Mouse (Mus musculus): ENCODE results near the gene Tex36. TPM values are rescaled to one million over a fixed set of nuclear protein-coding genes. Genes with fewer than 3 reads are reported as not detected.

Tex36 gene
- total and polyA plus RNA-seq, 2 experiments from 2014 or later = not detected

- H3K9ac ChIP-seq (replicated peaks; ENCODE audit: low read depth, low read length) = no peak overlapping the region
- no peaks in the 10 kb centered on the region for H3K27me3 ChIP-seq (ENCODE audit: control insufficient read depth, insufficient read depth, low read length)
- no peaks in the 10 kb centered on the region for H3K4me1 ChIP-seq (ENCODE audit: control insufficient read depth, insufficient read depth)
- no peak for ATAC-seq (ENCODE audit: insufficient read depth, low read depth)
- H3K27ac ChIP-seq (ENCODE audit: low read depth) = no peak overlapping the region
- no peak for DNase-seq (ENCODE audit: low spot score)
- H3K4me2 ChIP-seq (ENCODE audit: low read depth, low read length) = no peak overlapping the region
- no peaks in the 10 kb centered on the region for H3K36me3 ChIP-seq (replicated peaks; ENCODE audit: control insufficient read depth, insufficient read depth, low read length)
- H3K4me3 ChIP-seq (ENCODE audit: low read depth, low read length) = no peak overlapping the region
- no peak for TF ChIP-seq CTCF (IDR thresholded peaks at IDR 0.05; ENCODE audit: low read depth)
- no peak for TF ChIP-seq EP300 (IDR thresholded peaks at IDR 0.05; ENCODE audit: low read depth)
- WGBS = 81% methylated on average over 13 of the region's 13 CpGs
- no peaks in the 10 kb centered on the region for H3K9me3 ChIP-seq (replicated peaks; ENCODE audit: control insufficient read depth, low read length)
Observed at GRCm38 (mm10) chr7:133607883-133608575, 6.1 kb upstream of the Tex36 start.

DNA sequence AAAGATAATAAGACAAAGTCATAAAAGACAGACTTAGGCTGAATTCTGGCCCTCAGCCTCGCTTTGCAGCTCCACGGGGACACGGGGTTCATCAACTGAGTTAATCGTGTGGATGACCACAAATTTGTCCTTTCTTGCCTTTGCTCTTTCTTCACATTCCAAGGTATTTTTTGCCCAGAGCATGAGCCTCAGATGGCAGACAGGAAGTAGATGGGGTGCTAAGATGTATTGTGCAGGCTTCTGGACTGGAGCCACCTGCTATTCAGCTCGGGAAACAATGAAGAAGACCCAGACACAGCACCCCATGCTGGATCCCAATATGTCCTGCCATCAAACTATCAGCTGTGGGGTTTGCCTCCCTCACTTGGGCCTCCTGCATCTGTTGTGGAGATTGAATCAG is 5.4 kb upstream of the Tex36 start:
- 67% methylated on average over 5 of the region's 5 CpGs for WGBS
- Histone ChIP-seq H3K4me2 (ENCODE audit: low read depth, low read length) (no peak overlapping the region), H3K4me1 (ENCODE audit: control insufficient read depth, insufficient read depth) (no peaks in the 10 kb centered on the region), H3K27ac (ENCODE audit: low read depth) (no peak overlapping the region), H3K4me3 (ENCODE audit: low read depth, low read length) (no peak overlapping the region), H3K27me3 (ENCODE audit: control insufficient read depth, insufficient read depth, low read length) (no peaks in the 10 kb centered on the region), H3K36me3 (replicated peaks; ENCODE audit: control insufficient read depth, insufficient read depth, low read length) (no peaks in the 10 kb centered on the region), H3K9ac (replicated peaks; ENCODE audit: low read depth, low read length) (no peak overlapping the region), H3K9me3 (replicated peaks; ENCODE audit: control insufficient read depth, low read length) (no peaks in the 10 kb centered on the region)
- DNase-seq (ENCODE audit: low spot score) = no peak
- TF ChIP-seq EP300 (IDR thresholded peaks at IDR 0.05; ENCODE audit: low read depth) = no peak
- no peak for TF ChIP-seq CTCF (IDR thresholded peaks at IDR 0.05; ENCODE audit: low read depth)
- ATAC-seq (ENCODE audit: insufficient read depth, low read depth) = no peak

DNA sequence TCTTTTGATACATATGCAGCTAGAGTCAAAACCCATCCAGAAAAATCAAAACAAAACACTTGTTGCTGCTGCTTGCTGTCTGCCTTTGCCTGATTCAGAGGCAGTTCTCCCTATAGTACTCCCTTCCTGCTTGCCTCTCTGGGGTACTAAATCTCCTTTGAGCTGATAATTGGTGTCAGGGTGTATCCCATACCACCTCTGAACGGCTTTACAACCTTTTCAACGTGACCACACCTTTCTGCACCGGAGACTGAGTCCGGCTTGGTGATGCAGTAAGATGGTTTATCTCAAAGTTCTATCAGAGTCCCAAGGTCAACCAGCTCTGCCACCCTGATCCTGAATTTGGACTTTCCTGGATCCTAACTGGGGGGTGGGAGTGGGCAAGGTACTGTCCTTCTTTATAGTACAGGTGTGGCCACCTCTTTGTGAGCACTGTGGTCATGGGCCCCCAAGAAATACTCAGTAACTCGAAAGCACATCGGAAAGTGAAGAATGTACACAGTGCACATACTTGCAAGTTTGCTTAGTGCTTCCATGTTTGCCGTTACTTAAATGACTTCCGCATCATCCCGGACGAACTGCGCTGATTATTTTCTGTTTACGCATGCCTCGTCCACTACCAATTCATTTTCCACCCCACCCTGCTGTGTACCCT is 2.6 kb upstream of the Tex36 start:
- Histone ChIP-seq H3K4me3 (ENCODE audit: low read depth, low read length) (no peak overlapping the region), H3K27ac (ENCODE audit: low read depth) (no peak overlapping the region), H3K4me2 (ENCODE audit: low read depth, low read length) (no peak overlapping the region), H3K36me3 (replicated peaks; ENCODE audit: control insufficient read depth, insufficient read depth, low read length) (no peaks in the 10 kb centered on the region), H3K9ac (replicated peaks; ENCODE audit: low read depth, low read length) (no peak overlapping the region), H3K9me3 (replicated peaks; ENCODE audit: control insufficient read depth, low read length) (no peaks in the 10 kb centered on the region), H3K4me1 (ENCODE audit: control insufficient read depth, insufficient read depth) (no peaks in the 10 kb centered on the region), H3K27me3 (ENCODE audit: control insufficient read depth, insufficient read depth, low read length) (no peaks in the 10 kb centered on the region)
- no peak for ATAC-seq (ENCODE audit: insufficient read depth, low read depth)
- DNase-seq (ENCODE audit: low spot score) = no peak
- TF ChIP-seq EP300 (IDR thresholded peaks at IDR 0.05; ENCODE audit: low read depth) = no peak
- TF ChIP-seq CTCF (IDR thresholded peaks at IDR 0.05; ENCODE audit: low read depth) = no peak
- WGBS = 81% methylated on average over 13 of the region's 13 CpGs

GRCm38 (mm10) chr7:133603156-133603555 is 1.2 kb upstream of the Tex36 start:
- no peak overlapping the region for H3K9ac ChIP-seq (replicated peaks; ENCODE audit: low read depth, low read length)
- H3K27ac ChIP-seq (ENCODE audit: low read depth) = no peak overlapping the region
- ATAC-seq (ENCODE audit: insufficient read depth, low read depth) (no peak), DNase-seq (ENCODE audit: low spot score) (no peak)
- 78% methylated on average over 2 of the region's 2 CpGs for WGBS
- TF ChIP-seq EP300 (IDR thresholded peaks at IDR 0.05; ENCODE audit: low read depth) (no peak), CTCF (IDR thresholded peaks at IDR 0.05; ENCODE audit: low read depth) (no peak)
- no peaks in the 10 kb centered on the region for H3K4me1 ChIP-seq (ENCODE audit: control insufficient read depth, insufficient read depth)
- no peak overlapping the region for H3K4me3 ChIP-seq (ENCODE audit: low read depth, low read length)
- no peaks in the 10 kb centered on the region for H3K27me3 ChIP-seq (ENCODE audit: control insufficient read depth, insufficient read depth, low read length)
- no peak overlapping the region for H3K4me2 ChIP-seq (ENCODE audit: low read depth, low read length)
- H3K9me3 ChIP-seq (replicated peaks; ENCODE audit: control insufficient read depth, low read length) = no peaks in the 10 kb centered on the region
- H3K36me3 ChIP-seq (replicated peaks; ENCODE audit: control insufficient read depth, insufficient read depth, low read length) = no peaks in the 10 kb centered on the region

DNA sequence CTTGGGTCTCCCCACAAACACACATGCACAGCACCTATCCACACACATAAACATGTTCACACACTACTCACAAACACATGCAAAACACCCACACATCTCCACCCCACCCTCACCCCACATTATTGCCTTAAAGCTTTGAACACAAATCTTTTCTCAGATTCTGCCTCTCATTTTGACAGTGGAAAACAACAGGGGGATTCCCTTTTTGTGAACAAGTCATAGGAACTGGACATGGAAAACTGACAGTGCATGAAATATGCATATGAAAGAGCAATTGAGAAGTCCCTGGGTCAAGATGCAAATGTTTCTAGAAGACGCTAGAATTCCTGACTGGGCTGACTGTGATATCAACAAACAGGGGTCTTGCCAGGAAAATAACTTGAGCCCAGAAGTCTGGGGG is 1.4 kb downstream of the Tex36 start:
- H3K4me3 ChIP-seq (ENCODE audit: low read depth, low read length) = no peak overlapping the region
- H3K27ac ChIP-seq (ENCODE audit: low read depth) = no peak overlapping the region
- ATAC-seq (ENCODE audit: insufficient read depth, low read depth) (no peak), DNase-seq (ENCODE audit: low spot score) (no peak)
- no peaks in the 10 kb centered on the region for H3K9me3 ChIP-seq (replicated peaks; ENCODE audit: control insufficient read depth, low read length)
- H3K27me3 ChIP-seq (ENCODE audit: control insufficient read depth, insufficient read depth, low read length) = no peaks in the 10 kb centered on the region
- no peaks in the 10 kb centered on the region for H3K4me1 ChIP-seq (ENCODE audit: control insufficient read depth, insufficient read depth)
- WGBS = 48% methylated on average over 1 of the region's 1 CpGs
- no peaks in the 10 kb centered on the region for H3K36me3 ChIP-seq (replicated peaks; ENCODE audit: control insufficient read depth, insufficient read depth, low read length)
- TF ChIP-seq EP300 (IDR thresholded peaks at IDR 0.05; ENCODE audit: low read depth) = no peak
- TF ChIP-seq CTCF (IDR thresholded peaks at IDR 0.05; ENCODE audit: low read depth) = no peak
- no peak overlapping the region for H3K9ac ChIP-seq (replicated peaks; ENCODE audit: low read depth, low read length)
- H3K4me2 ChIP-seq (ENCODE audit: low read depth, low read length) = no peak overlapping the region
